Mouse (Mus musculus): ENCODE results near the gene Sobp. TPM values are rescaled to one million over a fixed set of nuclear protein-coding genes. Genes with fewer than 3 reads are reported as not detected.

The Sobp gene
- polyA plus RNA-seq, 1 experiment from 2014 or later = 6.8 TPM

DNA sequence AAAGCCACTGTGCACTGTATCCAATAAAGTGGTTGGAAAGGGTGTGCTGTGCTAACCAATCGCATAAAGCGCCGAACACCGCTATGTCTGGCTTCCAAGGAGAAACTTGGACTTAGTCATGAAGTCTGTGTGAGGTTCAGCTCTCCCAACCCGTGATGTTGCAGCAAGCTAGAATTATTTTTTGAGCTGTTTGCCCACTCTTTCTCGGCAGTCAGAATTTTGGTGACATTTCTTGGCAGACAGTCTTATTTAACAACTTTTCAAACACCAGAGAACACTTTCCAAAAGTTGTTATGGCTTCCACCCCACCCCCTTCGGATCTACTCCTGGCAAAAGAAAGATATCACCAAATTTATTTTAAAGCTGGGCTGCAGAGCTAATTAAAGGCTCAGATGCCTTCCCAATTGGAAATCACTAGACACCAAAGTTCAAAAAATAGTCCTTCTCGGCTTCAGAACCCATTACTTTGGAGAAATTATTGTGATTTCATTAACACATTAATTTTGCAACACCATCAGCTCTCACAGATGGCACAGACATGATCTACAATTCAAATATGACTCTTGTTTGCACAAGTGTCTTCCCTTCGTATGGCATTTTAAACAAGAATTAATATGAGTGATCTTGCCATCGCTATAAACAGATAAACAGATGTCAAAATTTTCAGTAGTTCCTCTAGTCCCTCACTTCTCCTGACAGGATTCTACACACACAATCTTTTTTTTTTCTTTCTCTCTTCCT is 150.7 kb downstream of the Sobp start:
- H3K27me3 ChIP-seq = peaks cover 43% of the 10 kb centered on the region
- H3K4me2 ChIP-seq (replicated peaks) = no peak overlapping the region
- H3K36me3 ChIP-seq = peaks cover 7% of the 10 kb centered on the region; the same call in 1 of the 2 replicates
- 85% methylated on average over 10 of the region's 10 CpGs for whole genome bisulfite sequencing
- no peak for ATAC-seq (ENCODE audit: insufficient number of reproducible peaks, insufficient read depth, low FRiP score, low TSS enrichment)
- H3K9me3 ChIP-seq = no peaks in the 10 kb centered on the region
- H3K9ac ChIP-seq = no peak overlapping the region
- H3K4me3 ChIP-seq = no peak overlapping the region
- no peak overlapping the region for H3K27ac ChIP-seq
- peaks cover 20% of the 10 kb centered on the region for H3K4me1 ChIP-seq

DNA sequence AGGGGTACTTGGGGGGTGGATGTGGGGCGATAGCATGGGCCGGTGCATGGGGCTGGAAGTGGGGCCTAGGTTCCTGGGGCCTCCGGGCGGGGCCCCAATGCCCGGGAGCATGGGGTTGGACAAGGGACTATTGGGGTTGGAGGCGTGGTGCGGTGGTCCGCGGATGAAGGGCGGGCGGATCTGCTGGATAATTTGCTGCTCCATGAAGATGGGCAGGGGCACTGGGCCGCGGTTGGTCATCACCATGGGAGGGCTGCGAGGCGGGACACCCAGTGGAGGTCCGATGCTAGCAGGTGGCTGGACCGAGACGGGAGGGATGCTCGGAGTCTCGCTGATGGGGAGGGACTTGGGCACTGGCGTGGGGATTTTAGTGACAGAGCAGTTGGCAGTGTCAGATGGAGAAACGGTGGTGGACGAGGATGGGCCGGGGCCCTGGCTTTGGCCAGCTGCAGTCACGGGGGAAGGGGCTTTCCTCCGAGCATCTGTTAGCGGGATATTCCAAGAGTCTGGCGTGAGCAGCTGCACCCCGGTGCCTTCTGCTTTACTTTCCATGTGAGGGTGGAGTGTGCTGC is 152.1 kb downstream of the Sobp start:
- Histone ChIP-seq H3K4me3 (peak overlapping the region; percentile 54), H3K27me3 (peaks cover 43% of the 10 kb centered on the region), H3K36me3 (peaks cover 7% of the 10 kb centered on the region; the same call in 1 of the 2 replicates), H3K27ac (no peak overlapping the region), H3K9ac (peak overlapping the region; percentile 63), H3K4me2 (replicated peaks) (peak overlapping the region; percentile 99), H3K9me3 (no peaks in the 10 kb centered on the region), H3K4me1 (peaks cover 20% of the 10 kb centered on the region)
- no peak for ATAC-seq (ENCODE audit: insufficient number of reproducible peaks, insufficient read depth, low FRiP score, low TSS enrichment)
- WGBS = 10% methylated on average over 29 of the region's 29 CpGs

GRCm38 (mm10) chr10:43021512-43022116 is 152.7 kb downstream of the Sobp start:
- Histone ChIP-seq H3K9me3 (no peaks in the 10 kb centered on the region), H3K27me3 (peaks cover 43% of the 10 kb centered on the region), H3K4me1 (peaks cover 20% of the 10 kb centered on the region), H3K27ac (no peak overlapping the region), H3K36me3 (peaks cover 7% of the 10 kb centered on the region; the same call in 1 of the 2 replicates), H3K9ac (peak overlapping the region; percentile 63), H3K4me2 (replicated peaks) (peak overlapping the region; percentile 99), H3K4me3 (peak overlapping the region; percentile 54)
- 1% methylated on average over 68 of the region's 69 CpGs for WGBS
- ATAC-seq (ENCODE audit: insufficient number of reproducible peaks, insufficient read depth, low FRiP score, low TSS enrichment) = no peak

- peaks cover 43% of the 10 kb centered on the region for H3K27me3 ChIP-seq
- peaks cover 20% of the 10 kb centered on the region for H3K4me1 ChIP-seq
- no peaks in the 10 kb centered on the region for H3K9me3 ChIP-seq
- H3K9ac ChIP-seq = peak overlapping the region; percentile 63
- H3K36me3 ChIP-seq = peaks cover 7% of the 10 kb centered on the region; the same call in 1 of the 2 replicates
- WGBS = 8% methylated on average over 35 of the region's 35 CpGs
- ATAC-seq (ENCODE audit: insufficient number of reproducible peaks, insufficient read depth, low FRiP score, low TSS enrichment) = no peak
- H3K4me3 ChIP-seq = peak overlapping the region; percentile 54
- no peak overlapping the region for H3K27ac ChIP-seq
- H3K4me2 ChIP-seq (replicated peaks) = peak overlapping the region; percentile 99
These were observed 153.3 kb downstream of the Sobp start for GRCm38 (mm10) chr10:43021017-43021416.

DNA sequence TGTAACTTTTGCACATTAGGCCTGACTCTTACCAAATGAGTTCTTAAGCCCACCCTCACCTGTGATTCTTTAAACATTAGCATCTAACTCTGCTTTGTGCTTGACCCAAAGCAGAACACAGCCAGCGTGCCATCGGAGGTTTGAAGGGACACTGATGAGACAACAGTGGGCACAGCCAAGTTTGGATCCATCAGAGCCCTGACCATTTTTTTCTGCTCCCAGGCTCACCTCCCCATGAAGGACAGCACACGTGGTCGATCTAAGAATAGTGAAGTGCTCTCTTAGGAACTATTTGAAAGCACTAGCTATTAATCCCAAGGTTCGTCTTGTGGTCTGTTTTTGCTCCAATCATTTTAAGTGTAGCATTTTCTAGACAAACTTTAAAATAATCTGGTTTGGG is 159.5 kb downstream of the Sobp start:
- Histone ChIP-seq H3K27me3 (peaks cover 5% of the 10 kb centered on the region; the same call in 1 of the 2 replicates), H3K4me3 (no peak overlapping the region), H3K4me2 (replicated peaks) (no peak overlapping the region), H3K9me3 (no peaks in the 10 kb centered on the region), H3K36me3 (no peaks in the 10 kb centered on the region), H3K9ac (no peak overlapping the region), H3K4me1 (no peaks in the 10 kb centered on the region), H3K27ac (no peak overlapping the region)
- 80% methylated on average over 5 of the region's 5 CpGs for WGBS
- no peak for ATAC-seq (ENCODE audit: insufficient number of reproducible peaks, insufficient read depth, low FRiP score, low TSS enrichment)

DNA sequence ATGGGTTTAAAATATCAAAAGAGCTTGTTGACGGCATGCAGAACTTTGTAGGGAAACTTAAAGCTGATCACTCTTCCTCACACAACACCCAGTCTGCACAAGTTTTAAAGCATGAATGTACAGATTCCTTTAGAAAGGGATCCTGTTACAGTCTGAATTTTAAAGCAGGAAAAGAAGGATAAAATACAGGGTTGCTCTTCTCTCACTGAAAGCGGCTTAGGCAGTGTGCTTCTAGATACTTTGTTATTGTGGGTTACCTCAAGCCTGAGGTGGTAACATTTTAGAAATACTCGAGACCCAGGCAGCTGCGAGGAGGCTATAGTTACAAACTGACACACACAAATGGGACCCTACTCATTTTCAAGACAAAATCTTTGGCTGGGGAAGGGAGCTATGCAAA is 160.0 kb downstream of the Sobp start:
- 53% methylated on average over 4 of the region's 4 CpGs for WGBS
- Histone ChIP-seq H3K9ac (no peak overlapping the region), H3K36me3 (no peaks in the 10 kb centered on the region), H3K9me3 (no peaks in the 10 kb centered on the region), H3K27ac (no peak overlapping the region), H3K4me2 (replicated peaks) (no peak overlapping the region), H3K27me3 (peaks cover 4% of the 10 kb centered on the region; the same call in 1 of the 2 replicates), H3K4me3 (no peak overlapping the region), H3K4me1 (no peaks in the 10 kb centered on the region)
- ATAC-seq (ENCODE audit: insufficient number of reproducible peaks, insufficient read depth, low FRiP score, low TSS enrichment) = no peak

DNA sequence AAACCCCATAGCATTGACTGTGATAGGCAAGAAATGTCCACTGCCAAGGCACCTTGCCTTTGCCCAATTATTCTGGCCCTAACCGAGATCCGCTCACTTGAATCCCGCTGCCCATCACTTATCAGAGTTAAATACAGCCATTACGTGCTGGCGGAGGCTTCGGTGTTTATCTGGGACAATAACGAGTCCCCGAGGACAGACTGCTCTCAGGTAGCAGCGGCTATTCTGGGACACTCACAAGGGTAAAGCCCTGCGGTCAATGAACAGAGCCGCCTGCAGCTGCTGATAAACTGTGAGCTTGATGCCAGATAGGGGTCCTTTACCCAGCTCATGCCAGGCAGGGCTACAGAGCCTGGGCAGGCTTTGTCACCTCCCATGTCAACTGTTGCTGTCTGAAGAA is 166.2 kb downstream of the Sobp start:
- no peak overlapping the region for H3K27ac ChIP-seq
- H3K4me3 ChIP-seq = no peak overlapping the region
- H3K4me2 ChIP-seq (replicated peaks) = no peak overlapping the region
- no peak for ATAC-seq (ENCODE audit: insufficient number of reproducible peaks, insufficient read depth, low FRiP score, low TSS enrichment)
- no peaks in the 10 kb centered on the region for H3K27me3 ChIP-seq
- H3K36me3 ChIP-seq = peaks cover 7% of the 10 kb centered on the region; the same call in 1 of the 2 replicates
- H3K9me3 ChIP-seq = no peaks in the 10 kb centered on the region
- WGBS = 64% methylated on average over 11 of the region's 11 CpGs
- peaks cover 20% of the 10 kb centered on the region for H3K4me1 ChIP-seq
- no peak overlapping the region for H3K9ac ChIP-seq

DNA sequence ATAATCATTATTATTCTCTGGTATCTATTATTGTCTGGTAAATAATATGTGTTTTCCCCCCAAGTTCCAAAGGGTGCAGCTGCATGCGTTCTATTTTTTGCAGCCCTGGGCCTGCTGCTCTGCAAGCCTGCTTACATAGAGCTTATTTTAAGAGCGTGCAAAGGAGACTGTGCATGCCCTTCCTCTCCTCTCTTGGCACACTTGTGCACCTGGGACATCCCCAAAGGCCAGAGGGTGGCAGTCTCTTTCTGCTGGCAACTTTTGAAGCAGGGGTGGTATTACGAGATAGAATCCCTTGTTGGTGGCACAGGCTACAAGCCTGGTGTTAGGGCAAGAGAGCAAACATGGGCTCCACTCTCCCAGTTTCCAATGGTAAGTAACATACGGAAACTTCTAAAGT is 167.8 kb downstream of the Sobp start:
- Histone ChIP-seq H3K27me3 (no peaks in the 10 kb centered on the region), H3K9me3 (no peaks in the 10 kb centered on the region), H3K27ac (no peak overlapping the region), H3K36me3 (peaks cover 7% of the 10 kb centered on the region; the same call in 1 of the 2 replicates), H3K9ac (no peak overlapping the region), H3K4me1 (peaks cover 33% of the 10 kb centered on the region), H3K4me2 (replicated peaks) (no peak overlapping the region), H3K4me3 (no peak overlapping the region)
- no peak for ATAC-seq (ENCODE audit: insufficient number of reproducible peaks, insufficient read depth, low FRiP score, low TSS enrichment)
- WGBS = 88% methylated on average over 4 of the region's 4 CpGs

DNA sequence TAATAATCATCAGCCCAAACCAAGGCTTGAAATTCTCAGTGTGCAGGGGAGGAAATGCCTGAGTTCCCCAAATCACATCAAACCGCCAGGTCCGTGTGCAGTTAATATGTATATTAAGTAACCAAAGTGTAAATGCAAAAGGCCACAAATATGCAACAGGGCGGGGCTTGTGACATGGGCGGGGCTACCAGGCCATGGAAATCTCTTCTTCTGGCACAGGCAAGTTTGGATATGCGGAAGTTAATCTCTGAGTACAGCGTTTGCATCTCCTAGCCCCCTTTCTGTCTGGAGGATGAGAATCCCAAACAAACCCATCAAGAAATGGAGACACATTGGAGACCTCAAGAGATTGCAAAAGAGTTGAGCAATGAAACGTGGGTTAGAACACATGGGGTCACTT is 168.7 kb downstream of the Sobp start:
- Histone ChIP-seq H3K27ac (no peak overlapping the region), H3K27me3 (no peaks in the 10 kb centered on the region), H3K4me3 (no peak overlapping the region), H3K36me3 (peaks cover 7% of the 10 kb centered on the region; the same call in 1 of the 2 replicates), H3K4me1 (peaks cover 37% of the 10 kb centered on the region), H3K9me3 (no peaks in the 10 kb centered on the region), H3K4me2 (replicated peaks) (no peak overlapping the region), H3K9ac (no peak overlapping the region)
- 80% methylated on average over 7 of the region's 7 CpGs for WGBS
- no peak for ATAC-seq (ENCODE audit: insufficient number of reproducible peaks, insufficient read depth, low FRiP score, low TSS enrichment)

GRCm38 (mm10) chr10:43005031-43005430 is 169.3 kb downstream of the Sobp start:
- 84% methylated on average over 4 of the region's 4 CpGs for WGBS

GRCm38 (mm10) chr10:43004174-43004734 is 170.1 kb downstream of the Sobp start:
- Histone ChIP-seq H3K9ac (no peak overlapping the region), H3K4me2 (replicated peaks) (no peak overlapping the region), H3K27ac (peak overlapping the region; percentile 81), H3K36me3 (peaks cover 7% of the 10 kb centered on the region; the same call in 1 of the 2 replicates), H3K4me3 (no peak overlapping the region), H3K27me3 (no peaks in the 10 kb centered on the region), H3K4me1 (peaks cover 37% of the 10 kb centered on the region), H3K9me3 (no peaks in the 10 kb centered on the region)
- 83% methylated on average over 16 of the region's 16 CpGs for WGBS
- ATAC-seq (ENCODE audit: insufficient number of reproducible peaks, insufficient read depth, low FRiP score, low TSS enrichment) = no peak

More at GRCm38 (mm10) chr10:43005031-43005430, 169.3 kb downstream of the Sobp start:
- Histone ChIP-seq H3K9me3 (no peaks in the 10 kb centered on the region), H3K4me2 (replicated peaks) (no peak overlapping the region), H3K9ac (no peak overlapping the region), H3K27me3 (no peaks in the 10 kb centered on the region), H3K27ac (0 out of 2 replicates have a peak overlapping the region, but pooled peaks have one; percentile 5), H3K36me3 (peaks cover 7% of the 10 kb centered on the region; the same call in 1 of the 2 replicates), H3K4me3 (no peak overlapping the region), H3K4me1 (peaks cover 37% of the 10 kb centered on the region)
- no peak for ATAC-seq (ENCODE audit: insufficient number of reproducible peaks, insufficient read depth, low FRiP score, low TSS enrichment)

Measured in embryonic facial prominence, embryonic 12.5 days (tissue).